Mouse (Mus musculus): ENCODE results near the gene Fam216b. TPM values are rescaled to one million over a fixed set of nuclear protein-coding genes. Genes with fewer than 3 reads are reported as not detected.

Fam216b gene
- 0.10 TPM in 1 of 2 replicates, not detected in the other for polyA plus RNA-seq (2016; fragmentation: Nextera tagmentation; extraction: Ambion mirVana)

DNA sequence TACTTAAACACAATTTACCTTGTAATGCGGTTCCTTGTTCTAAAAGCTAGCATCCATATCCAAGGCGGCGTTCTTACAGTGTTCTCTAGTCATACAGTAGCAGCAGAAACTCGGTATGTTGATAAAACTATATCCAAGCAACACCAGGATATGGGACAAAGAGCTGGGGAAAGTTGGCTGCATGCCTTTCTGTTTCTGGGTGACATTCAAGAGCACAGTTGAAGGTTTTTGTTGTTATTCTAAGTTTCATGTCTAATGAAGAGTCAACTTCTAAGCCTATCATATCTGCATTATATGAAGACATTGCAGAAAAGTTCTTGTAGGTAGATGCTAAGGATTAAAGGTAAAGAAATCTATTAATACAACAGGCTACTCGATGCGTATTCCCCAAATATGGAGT lies at the start of gene Fam216b:
Gene Fam216b, minus strand, starts transcription at position 101 of the 400 bp plus-strand sequence.
- Histone ChIP-seq H3K9ac (no peak within 1 kb of the TSS), H3K36me3 (no peaks in the 10 kb centered on the region), H3K27ac (ENCODE audit: poor library complexity, severe bottlenecking) (no peak within 1 kb of the TSS), H3K9me3 (replicated peaks) (no peaks in the 10 kb centered on the region), H3K4me3 (no peak within 1 kb of the TSS), H3K4me1 (replicated peaks) (no peaks in the 10 kb centered on the region; the same call in 1 of the 2 replicates), H3K4me2 (no peak within 1 kb of the TSS), H3K27me3 (replicated peaks) (no peaks in the 10 kb centered on the region)
- no peak for ATAC-seq (ENCODE audit: insufficient number of reproducible peaks, low FRiP score)
- 77% methylated on average over 6 of the region's 6 CpGs for WGBS

GRCm38 (mm10) chr14:78132368-78133052 lies 43.7 kb upstream of the Fam216b start:
- Histone ChIP-seq H3K9ac (no peak overlapping the region), H3K9me3 (replicated peaks) (no peaks in the 10 kb centered on the region), H3K27me3 (replicated peaks) (no peaks in the 10 kb centered on the region), H3K36me3 (no peaks in the 10 kb centered on the region), H3K4me3 (no peak overlapping the region), H3K4me1 (replicated peaks) (no peaks in the 10 kb centered on the region), H3K27ac (ENCODE audit: poor library complexity, severe bottlenecking) (no peak overlapping the region), H3K4me2 (no peak overlapping the region)
- WGBS, result 50% methylated on average over 5 of the region's 5 CpGs
- no peak for ATAC-seq (ENCODE audit: insufficient number of reproducible peaks, low FRiP score)

DNA sequence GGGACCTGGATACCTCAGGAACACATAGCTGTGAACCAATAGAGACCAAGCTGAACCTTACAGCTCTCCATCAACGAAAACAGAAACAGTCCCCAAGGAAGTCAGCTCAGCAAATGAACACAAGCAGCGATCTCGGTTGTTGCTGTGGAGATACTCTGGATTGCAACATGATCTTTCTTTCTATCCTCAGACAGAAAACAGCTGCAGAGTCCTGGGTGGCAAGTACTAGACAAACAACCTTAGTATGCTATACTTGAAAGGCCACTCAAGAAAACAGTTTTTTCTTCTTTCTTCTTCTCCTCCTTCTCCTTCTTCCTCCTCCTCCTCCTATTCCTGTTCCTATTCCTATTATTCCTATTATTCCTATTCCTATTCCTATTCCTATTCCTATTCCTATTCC lies 37.9 kb upstream of the Fam216b start:
- WGBS, result 62% methylated on average over 3 of the region's 3 CpGs
- H3K4me2 ChIP-seq, result no peak overlapping the region
- ATAC-seq (ENCODE audit: insufficient number of reproducible peaks, low FRiP score), result no peak

GRCm38 (mm10) chr14:78120286-78120685 lies 31.5 kb upstream of the Fam216b start:
- H3K4me1 ChIP-seq (replicated peaks), result peaks cover 5% of the 10 kb centered on the region; the same call in 1 of the 2 replicates
- WGBS, result 59% methylated on average over 3 of the region's 3 CpGs

More for the DNA sequence above, 37.9 kb upstream of the Fam216b start:
- no peaks in the 10 kb centered on the region for H3K27me3 ChIP-seq (replicated peaks)
- no peaks in the 10 kb centered on the region for H3K9me3 ChIP-seq (replicated peaks)
- H3K4me3 ChIP-seq, result no peak overlapping the region
- no peak overlapping the region for H3K27ac ChIP-seq (ENCODE audit: poor library complexity, severe bottlenecking)
- no peaks in the 10 kb centered on the region for H3K4me1 ChIP-seq (replicated peaks)
- H3K9ac ChIP-seq, result no peak overlapping the region
- no peaks in the 10 kb centered on the region for H3K36me3 ChIP-seq

DNA sequence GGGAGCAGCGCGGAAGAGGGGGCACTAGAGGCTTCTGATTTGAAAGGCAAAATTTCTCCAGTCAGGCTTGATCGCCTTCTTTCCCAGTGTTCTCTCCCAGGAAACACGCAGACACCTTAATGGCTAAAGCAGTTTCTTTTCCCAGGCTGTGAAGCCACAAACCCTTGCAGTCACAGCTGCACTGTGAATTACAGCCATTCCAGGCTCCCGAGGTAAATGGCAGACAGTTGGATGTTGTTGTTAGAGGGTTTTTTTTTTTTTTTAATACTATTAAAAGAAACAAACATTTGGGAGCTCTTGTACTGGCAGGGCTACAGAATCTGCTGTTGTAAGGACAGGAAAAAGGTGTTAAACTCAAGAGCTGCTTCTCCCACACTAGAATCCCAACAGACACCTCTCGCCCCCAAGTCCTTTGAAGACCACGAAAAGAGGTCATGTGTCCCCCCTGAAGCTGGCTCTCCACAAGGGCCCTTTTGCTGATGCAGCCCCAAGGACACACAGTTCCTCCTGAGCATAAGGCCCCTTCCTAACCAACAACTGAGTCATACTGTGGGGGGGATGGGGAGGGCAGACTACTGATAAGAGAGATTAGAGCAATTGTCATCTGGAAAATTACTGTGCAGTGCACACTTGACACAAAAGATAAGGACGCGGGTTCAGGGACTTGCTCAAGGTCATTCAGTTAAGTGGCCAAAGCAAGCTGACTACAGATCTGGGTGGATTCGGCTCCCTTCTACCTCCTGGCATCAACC lies 30.8 kb upstream of the Fam216b start:
- ATAC-seq (ENCODE audit: insufficient number of reproducible peaks, low FRiP score), result peak; percentile 15; the same call in 1 of the 2 replicates
- Histone ChIP-seq H3K36me3 (no peaks in the 10 kb centered on the region), H3K9ac (no peak overlapping the region), H3K4me3 (no peak overlapping the region), H3K9me3 (replicated peaks) (no peaks in the 10 kb centered on the region), H3K27me3 (replicated peaks) (no peaks in the 10 kb centered on the region), H3K4me2 (no peak overlapping the region), H3K27ac (ENCODE audit: poor library complexity, severe bottlenecking) (peak overlapping the region; percentile 21; the same call in 1 of the 2 replicates), H3K4me1 (replicated peaks) (peaks cover 5% of the 10 kb centered on the region; the same call in 1 of the 2 replicates)
- 55% methylated on average over 10 of the region's 10 CpGs for WGBS

More at GRCm38 (mm10) chr14:78120286-78120685, 31.5 kb upstream of the Fam216b start:
- Histone ChIP-seq H3K4me3 (no peak overlapping the region), H3K27ac (ENCODE audit: poor library complexity, severe bottlenecking) (no peak overlapping the region), H3K9me3 (replicated peaks) (no peaks in the 10 kb centered on the region), H3K36me3 (no peaks in the 10 kb centered on the region), H3K4me2 (no peak overlapping the region), H3K27me3 (replicated peaks) (no peaks in the 10 kb centered on the region), H3K9ac (no peak overlapping the region)
- ATAC-seq (ENCODE audit: insufficient number of reproducible peaks, low FRiP score), result no peak

- no peak for ATAC-seq (ENCODE audit: insufficient number of reproducible peaks, low FRiP score)
- Histone ChIP-seq H3K4me1 (replicated peaks) (peaks cover 5% of the 10 kb centered on the region; the same call in 1 of the 2 replicates), H3K36me3 (no peaks in the 10 kb centered on the region), H3K4me2 (no peak overlapping the region), H3K9me3 (replicated peaks) (no peaks in the 10 kb centered on the region), H3K4me3 (no peak overlapping the region), H3K9ac (no peak overlapping the region), H3K27ac (ENCODE audit: poor library complexity, severe bottlenecking) (no peak overlapping the region), H3K27me3 (replicated peaks) (no peaks in the 10 kb centered on the region)
- WGBS, result 77% methylated on average over 4 of the region's 4 CpGs
Observed at GRCm38 (mm10) chr14:78117671-78118070, 28.9 kb upstream of the Fam216b start.

- H3K27me3 ChIP-seq (replicated peaks), result no peaks in the 10 kb centered on the region
- no peak for ATAC-seq (ENCODE audit: insufficient number of reproducible peaks, low FRiP score)
- H3K4me1 ChIP-seq (replicated peaks), result peaks cover 5% of the 10 kb centered on the region; the same call in 1 of the 2 replicates
- H3K4me2 ChIP-seq, result no peak overlapping the region
- no peaks in the 10 kb centered on the region for H3K36me3 ChIP-seq
- 80% methylated on average over 2 of the region's 2 CpGs for WGBS
- no peak overlapping the region for H3K9ac ChIP-seq
- no peaks in the 10 kb centered on the region for H3K9me3 ChIP-seq (replicated peaks)
- H3K4me3 ChIP-seq, result no peak overlapping the region
- H3K27ac ChIP-seq (ENCODE audit: poor library complexity, severe bottlenecking), result no peak overlapping the region
Observed at GRCm38 (mm10) chr14:78117268-78117667, 28.5 kb upstream of the Fam216b start.

GRCm38 (mm10) chr14:78112466-78112865 lies 23.7 kb upstream of the Fam216b start:
- no peak overlapping the region for H3K4me2 ChIP-seq
- no peaks in the 10 kb centered on the region for H3K9me3 ChIP-seq (replicated peaks)
- H3K36me3 ChIP-seq, result no peaks in the 10 kb centered on the region
- H3K4me3 ChIP-seq, result no peak overlapping the region
- H3K9ac ChIP-seq, result no peak overlapping the region
- no peak for ATAC-seq (ENCODE audit: insufficient number of reproducible peaks, low FRiP score)
- WGBS, result 78% methylated on average over 3 of the region's 3 CpGs
- H3K27me3 ChIP-seq (replicated peaks), result no peaks in the 10 kb centered on the region
- H3K27ac ChIP-seq (ENCODE audit: poor library complexity, severe bottlenecking), result no peak overlapping the region
- no peaks in the 10 kb centered on the region for H3K4me1 ChIP-seq (replicated peaks)

GRCm38 (mm10) chr14:78110871-78111270 lies 22.1 kb upstream of the Fam216b start:
- no peaks in the 10 kb centered on the region for H3K27me3 ChIP-seq (replicated peaks)
- no peak for ATAC-seq (ENCODE audit: insufficient number of reproducible peaks, low FRiP score)
- no peaks in the 10 kb centered on the region for H3K4me1 ChIP-seq (replicated peaks)
- no peak overlapping the region for H3K9ac ChIP-seq
- no peaks in the 10 kb centered on the region for H3K36me3 ChIP-seq
- no peaks in the 10 kb centered on the region for H3K9me3 ChIP-seq (replicated peaks)
- H3K4me2 ChIP-seq, result no peak overlapping the region
- WGBS, result 83% methylated on average over 3 of the region's 3 CpGs
- H3K4me3 ChIP-seq, result no peak overlapping the region
- H3K27ac ChIP-seq (ENCODE audit: poor library complexity, severe bottlenecking), result no peak overlapping the region

DNA sequence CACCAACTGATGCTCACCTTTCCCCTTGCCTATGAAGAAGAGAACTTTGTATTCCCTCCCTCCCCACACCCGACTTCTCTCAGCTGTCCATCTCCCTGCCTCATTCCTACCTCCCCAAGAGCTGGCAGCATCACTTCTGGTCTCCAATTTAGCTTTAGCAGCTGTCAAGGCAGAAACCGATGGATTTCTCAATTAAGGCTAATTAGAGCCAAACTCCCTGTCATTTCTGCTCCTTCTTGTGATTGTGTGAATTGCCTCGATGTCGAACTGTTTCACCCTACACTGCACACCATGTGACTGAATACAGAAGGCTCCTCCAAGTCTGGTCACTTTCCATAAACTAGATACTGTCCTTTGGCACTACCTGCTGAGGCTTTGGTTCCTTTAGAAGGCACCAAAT lies 20.6 kb upstream of the Fam216b start:
- H3K27ac ChIP-seq (ENCODE audit: poor library complexity, severe bottlenecking), result no peak overlapping the region
- H3K4me1 ChIP-seq (replicated peaks), result no peaks in the 10 kb centered on the region
- 71% methylated on average over 4 of the region's 4 CpGs for WGBS
- no peaks in the 10 kb centered on the region for H3K36me3 ChIP-seq
- no peak overlapping the region for H3K4me2 ChIP-seq
- no peaks in the 10 kb centered on the region for H3K27me3 ChIP-seq (replicated peaks)
- no peak overlapping the region for H3K9ac ChIP-seq
- H3K9me3 ChIP-seq (replicated peaks), result no peaks in the 10 kb centered on the region
- ATAC-seq (ENCODE audit: insufficient number of reproducible peaks, low FRiP score), result no peak
- no peak overlapping the region for H3K4me3 ChIP-seq

DNA sequence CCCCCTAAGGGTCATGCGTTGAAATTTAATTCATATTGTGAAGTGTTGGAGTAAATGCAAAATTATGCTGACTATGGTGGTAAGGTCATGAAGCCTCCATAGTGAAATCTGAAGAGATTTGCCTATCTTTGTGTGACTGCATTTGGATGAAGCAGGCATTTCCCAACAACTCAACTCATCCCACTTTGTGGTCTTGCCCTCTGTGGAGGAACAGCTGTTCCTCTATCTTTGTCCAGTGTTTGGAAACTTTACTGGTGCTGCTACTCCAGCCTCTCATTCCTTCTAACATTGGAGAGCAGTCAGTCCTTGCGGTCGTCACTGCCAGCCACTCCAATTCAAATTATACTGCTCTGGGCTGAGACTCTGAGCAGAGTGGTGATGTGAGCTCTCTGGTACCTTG lies 19.6 kb upstream of the Fam216b start:
- Histone ChIP-seq H3K9ac (no peak overlapping the region), H3K4me1 (replicated peaks) (no peaks in the 10 kb centered on the region), H3K4me2 (no peak overlapping the region), H3K36me3 (no peaks in the 10 kb centered on the region), H3K27ac (ENCODE audit: poor library complexity, severe bottlenecking) (no peak overlapping the region), H3K9me3 (replicated peaks) (no peaks in the 10 kb centered on the region), H3K4me3 (no peak overlapping the region), H3K27me3 (replicated peaks) (no peaks in the 10 kb centered on the region)
- ATAC-seq (ENCODE audit: insufficient number of reproducible peaks, low FRiP score), result no peak
- WGBS, result 64% methylated on average over 3 of the region's 3 CpGs
